Mouse (Mus musculus): ENCODE results near the gene Myom1. TPM values are rescaled to one million over a fixed set of nuclear protein-coding genes. Genes with fewer than 3 reads are reported as not detected.

Myom1 gene
- polyA plus RNA-seq, 1 experiment from 2014 or later: 4.7 TPM

Other genes with a start within 250 kb of the Myom1 start
- gene Tgif1, start 149.1 kb upstream of the Myom1 start, polyA plus RNA-seq (2014; fragmentation: Nextera tagmentation; extraction: Ambion mirVana): 102 and 106 TPM in 2 replicates
- 576 and 577 TPM in 2 replicates for gene Myl12a, start 245 bp downstream of the Myom1 start, polyA plus RNA-seq (2014; fragmentation: Nextera tagmentation; extraction: Ambion mirVana)
- 48.1 and 54.8 TPM in 2 replicates for gene Lpin2, start 179.9 kb downstream of the Myom1 start, polyA plus RNA-seq (2014; fragmentation: Nextera tagmentation; extraction: Ambion mirVana)

All from limb, embryonic 11.5 days (tissue).